Mouse (Mus musculus) cerebellum, postnatal 10 days (tissue): ENCODE data around the gene Dph6.
"Not testable (repeated sequence)": the region's sequence is repeated elsewhere in the genome, so short reads cannot be mapped to it uniquely, and the experiment has no call there.

ENCODE experiments used
- DNase-seq, 2 experiments: peaks; one replicate each; pipeline ENCODE4 v3.0.0; 2021; ENCODE audit warnings: mixed read lengths in 2 of 2

Gene Dph6

DNA sequence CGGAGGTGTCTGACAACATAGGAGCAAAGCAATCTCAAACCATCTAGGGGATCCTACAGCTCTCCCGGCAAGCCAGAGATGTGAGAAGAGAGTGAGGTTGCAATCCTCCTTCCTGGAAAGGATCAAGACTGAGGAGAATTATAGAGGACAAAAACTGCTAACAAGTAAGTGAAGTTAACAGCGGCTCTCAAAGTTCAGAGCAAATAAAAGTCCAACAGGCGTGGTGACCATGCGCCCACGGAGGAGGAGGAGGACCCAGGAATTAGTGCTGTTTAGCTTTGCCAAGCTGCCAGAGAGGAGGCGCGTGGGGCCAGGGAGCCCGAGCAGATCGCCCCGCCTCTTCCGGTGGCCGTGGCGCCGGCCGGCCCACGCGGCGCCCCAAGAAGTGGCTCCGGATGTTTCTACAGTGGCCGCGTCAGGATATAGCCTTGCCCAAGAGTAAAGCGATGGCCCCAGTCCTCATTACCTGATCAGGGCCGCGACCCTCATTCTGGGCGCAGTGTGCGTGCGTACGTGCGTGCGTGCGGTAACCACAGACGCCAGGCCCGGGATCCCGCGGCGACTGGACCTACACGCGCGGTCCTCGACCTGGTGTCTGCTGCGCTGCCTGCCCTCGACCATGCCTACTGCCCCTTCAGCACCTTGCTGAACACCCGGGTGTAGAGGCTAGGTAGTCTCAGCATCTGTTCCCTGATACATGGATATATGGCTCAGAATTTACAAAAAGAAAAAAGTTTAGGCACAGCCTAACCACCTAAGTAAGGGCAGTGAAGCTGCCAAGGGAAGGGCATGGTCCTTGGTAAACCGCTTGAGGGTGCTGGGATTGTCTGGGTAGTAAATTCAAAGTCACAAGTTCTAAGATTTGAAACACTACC, at the start of gene Dph6:
Gene Dph6 (minus strand): TSS at position 600 of the 875 bp plus-strand sequence.
- peak; percentile 93 to 94 for DNase-seq

DNA sequence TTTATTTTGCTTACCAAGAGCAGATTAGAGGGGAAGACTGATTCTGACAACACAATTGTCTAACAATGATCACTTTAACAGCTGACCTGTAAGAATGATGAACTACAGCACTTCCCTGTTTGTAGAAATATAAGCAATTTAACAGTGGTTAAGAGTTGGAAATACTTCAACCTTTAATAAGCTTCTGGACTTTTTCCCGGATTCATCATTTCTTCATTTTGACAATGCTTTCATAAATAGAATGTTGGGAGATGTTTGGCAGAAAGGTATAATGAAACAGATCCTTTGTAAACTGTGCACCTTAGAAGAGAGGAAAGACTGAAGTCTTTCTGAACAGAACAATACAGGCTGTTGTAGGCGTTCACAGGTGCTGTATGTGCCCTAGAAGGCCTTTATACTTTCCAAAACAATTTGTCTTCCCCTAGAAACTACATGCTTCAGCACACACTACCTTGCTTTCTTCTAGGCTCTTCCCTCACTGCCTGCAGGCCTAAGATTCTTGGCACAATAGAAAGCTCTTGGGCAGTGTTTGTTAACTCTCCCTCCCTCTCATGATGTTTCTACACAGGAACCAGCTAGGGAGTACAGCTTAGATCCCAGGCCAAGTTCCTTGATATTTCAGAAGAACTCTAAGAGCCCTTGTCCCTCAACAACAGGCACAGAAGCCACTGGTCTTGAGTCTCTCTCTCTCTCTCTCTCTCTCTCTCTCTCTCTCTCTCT, 46.4 kb upstream of the Dph6 start:
- no peak for DNase-seq

DNA sequence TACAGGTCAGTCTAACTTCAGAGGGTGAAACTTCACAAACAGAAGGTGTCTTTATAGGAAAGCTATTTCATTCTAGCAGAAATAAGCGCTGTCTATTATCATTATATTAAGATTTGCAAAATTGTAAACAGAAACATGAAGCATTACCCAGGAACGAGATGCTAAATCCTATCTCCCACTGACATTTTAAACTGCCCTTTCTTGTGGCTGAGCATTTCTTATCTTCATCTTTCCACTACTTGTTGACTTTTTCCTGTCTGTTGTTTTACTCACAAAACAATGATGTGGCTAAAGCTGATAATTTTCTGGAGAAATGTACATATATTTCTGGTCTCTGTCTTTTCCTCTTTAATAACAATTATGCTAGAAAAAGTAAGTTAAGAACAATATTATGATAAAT, 36.8 kb upstream of the Dph6 start:
- DNase-seq = no peak

DNA sequence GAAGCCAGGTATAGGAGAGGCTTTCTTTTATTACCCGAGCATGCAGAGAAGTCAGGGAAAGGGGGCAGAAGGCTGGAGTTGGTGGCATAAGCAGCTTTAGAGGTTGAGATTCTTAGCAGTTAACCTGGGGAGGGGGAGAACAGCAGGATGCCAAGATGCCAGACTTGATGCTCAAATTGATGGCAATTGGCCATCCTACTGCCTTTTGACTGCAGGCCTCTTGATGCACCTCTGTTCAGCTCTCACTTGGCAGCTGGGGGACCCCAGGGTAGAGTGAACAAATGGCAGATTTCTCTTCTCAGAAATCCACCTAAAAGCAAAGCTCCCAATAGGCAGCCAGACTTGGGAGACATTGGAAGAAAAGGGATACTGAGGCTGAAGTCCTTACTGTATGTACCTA, 32.7 kb upstream of the Dph6 start:
- DNase-seq = peak; percentile 53 to 55

DNA sequence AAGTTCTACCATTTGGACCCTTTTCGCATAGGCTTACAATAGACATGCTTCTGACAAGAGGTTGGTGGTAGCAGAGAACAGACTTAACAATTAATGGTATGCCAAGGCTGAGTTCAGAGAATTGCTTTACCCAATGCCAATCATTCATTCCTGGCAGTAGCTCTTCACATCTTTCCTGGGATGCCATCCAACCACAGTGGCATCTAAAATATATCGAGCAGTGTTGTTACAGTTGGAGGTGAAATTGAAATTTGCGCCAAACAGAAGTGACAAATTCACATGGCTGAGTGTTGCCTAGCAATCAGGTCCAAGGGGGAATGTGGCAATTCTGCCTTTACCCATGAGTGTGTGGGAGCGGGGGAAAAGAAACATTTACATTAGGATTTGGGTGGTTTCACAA, 32.3 kb upstream of the Dph6 start:
- DNase-seq = peak; percentile 53 to 59

DNA sequence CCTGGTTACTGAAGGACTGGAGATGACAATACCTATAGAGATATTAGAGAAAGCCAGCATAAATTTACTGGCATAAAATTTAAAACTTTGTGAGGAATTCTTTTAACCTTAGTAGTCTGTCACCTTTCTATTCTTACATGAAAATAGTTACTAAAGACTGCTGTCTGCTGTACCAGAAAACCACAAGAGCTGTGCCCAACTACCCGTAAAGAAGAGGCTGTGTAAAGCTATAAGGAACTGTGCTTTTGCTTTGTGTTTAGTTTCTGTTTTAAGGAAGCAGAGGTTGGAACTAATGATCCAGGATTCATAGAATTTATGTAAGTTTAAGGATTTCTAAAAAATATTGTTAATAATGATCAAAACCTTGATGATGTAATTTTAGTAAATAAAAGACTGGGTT, 19.1 kb upstream of the Dph6 start:
- DNase-seq = no peak

DNA sequence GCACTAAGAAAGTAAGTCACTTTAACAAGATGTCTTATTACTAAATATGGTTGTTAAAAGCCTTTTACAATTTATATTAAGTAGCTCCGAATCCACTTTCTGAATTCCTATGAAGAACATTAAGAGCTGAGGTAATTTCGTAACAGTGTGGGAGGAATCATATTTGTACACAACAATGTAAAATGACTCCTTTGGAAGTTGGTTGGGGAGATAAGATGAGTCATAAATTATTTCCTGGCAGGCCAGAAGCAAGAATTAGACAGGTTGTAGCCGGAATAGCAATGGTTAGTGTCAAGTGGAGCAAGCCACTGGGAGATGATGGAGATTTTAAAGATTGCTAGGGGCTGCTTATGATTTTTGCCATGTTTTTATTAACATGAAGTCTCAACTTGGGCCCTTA, 16.2 kb upstream of the Dph6 start:
- DNase-seq = no peak

DNA sequence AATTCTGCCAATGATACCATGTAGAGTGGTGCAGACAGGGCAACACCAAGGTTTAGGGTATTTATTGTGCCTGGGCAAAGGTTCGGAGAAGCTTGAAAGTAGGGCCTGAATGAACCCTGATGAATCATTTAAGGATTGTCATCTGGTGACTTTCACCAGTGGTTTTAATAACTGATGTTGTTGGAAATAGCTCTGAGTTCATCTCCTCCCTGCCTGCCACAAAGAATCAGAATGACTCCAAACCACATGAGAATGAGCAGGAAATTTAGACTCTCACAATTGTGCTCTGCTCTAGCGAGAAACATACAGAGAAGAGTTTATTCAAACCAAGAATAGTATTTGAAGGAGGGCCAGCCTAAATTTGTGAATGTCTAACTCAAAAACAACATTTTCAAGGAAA, 4.2 kb upstream of the Dph6 start:
- no peak for DNase-seq

DNA sequence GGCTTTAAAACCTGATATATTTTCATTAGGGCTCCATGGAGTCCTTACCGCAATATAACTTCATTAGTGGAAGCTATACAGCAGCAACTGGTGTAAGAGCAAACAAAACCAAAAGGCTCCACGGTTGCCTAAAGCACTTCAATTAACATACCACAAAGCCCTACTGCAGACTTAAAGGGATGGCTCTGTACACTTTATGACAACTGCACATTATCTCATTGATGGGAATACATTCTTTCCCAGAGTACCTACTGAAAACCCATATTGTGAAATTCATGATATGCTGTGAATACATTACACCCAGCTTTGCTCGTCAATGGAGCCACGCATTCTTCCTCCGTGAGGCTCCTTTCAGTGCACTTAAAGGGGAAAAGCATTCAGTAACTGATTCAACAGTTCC, 8.5 kb downstream of the Dph6 start:
- no peak for DNase-seq

DNA sequence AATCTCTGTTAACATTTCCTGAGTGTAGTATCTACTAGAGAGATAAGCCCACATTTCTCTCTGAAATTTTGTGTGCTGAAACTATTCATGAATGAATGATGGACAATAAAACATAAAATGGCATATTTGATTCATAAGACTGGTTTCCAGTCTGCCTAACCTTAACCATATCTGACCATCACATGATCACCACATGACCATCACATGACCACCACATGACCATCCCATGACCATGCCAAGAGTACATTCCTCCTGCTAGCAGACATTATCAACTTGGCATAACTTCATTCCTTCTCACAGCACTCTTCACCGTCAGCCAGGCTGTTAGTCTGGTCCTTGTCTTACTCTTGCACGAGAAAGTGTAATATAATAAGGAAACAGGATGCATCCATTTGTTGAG, 10.9 kb downstream of the Dph6 start:
- DNase-seq = no peak

DNA sequence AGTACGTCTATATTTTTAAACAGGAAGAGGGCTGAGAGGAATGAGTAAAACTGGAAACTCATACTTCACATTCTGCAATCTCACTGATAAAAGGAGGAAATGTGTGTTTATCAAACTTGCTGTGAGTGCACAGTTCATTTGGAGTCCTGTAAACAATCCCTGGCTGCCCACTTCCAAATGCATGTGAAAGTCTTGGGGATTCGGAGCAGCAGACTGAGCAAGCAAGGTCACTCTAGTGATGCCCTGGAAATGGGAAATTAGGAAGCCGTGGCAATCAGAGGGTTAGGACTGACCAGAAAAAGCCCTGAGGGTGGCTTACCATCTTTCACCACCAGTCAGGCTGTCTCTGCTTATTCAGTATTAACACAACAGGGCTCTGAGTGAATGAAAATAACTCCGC, 30.1 kb downstream of the Dph6 start:
- peak; percentile 5 to 12 for DNase-seq

DNA sequence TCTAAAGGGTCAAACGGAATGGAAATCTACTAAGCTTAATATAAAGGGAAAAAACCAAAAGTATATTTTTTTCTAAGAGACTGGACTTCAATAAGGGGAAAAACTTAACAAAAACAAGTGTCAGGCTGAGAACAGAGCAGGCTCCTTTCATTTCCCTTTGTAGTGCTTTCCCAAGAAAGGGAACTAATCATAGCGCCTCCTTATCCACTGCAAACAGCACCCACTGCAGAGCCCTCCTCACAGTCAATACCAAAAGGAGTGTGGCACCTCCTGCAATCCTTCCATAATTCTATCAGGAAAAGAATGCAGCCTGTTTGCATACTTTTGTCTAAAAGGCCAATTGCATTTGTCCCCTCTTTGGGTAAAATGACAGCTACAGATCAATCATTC, 32.2 kb downstream of the Dph6 start:
- DNase-seq = peak in 1 of 2 experiments; percentile 19

DNA sequence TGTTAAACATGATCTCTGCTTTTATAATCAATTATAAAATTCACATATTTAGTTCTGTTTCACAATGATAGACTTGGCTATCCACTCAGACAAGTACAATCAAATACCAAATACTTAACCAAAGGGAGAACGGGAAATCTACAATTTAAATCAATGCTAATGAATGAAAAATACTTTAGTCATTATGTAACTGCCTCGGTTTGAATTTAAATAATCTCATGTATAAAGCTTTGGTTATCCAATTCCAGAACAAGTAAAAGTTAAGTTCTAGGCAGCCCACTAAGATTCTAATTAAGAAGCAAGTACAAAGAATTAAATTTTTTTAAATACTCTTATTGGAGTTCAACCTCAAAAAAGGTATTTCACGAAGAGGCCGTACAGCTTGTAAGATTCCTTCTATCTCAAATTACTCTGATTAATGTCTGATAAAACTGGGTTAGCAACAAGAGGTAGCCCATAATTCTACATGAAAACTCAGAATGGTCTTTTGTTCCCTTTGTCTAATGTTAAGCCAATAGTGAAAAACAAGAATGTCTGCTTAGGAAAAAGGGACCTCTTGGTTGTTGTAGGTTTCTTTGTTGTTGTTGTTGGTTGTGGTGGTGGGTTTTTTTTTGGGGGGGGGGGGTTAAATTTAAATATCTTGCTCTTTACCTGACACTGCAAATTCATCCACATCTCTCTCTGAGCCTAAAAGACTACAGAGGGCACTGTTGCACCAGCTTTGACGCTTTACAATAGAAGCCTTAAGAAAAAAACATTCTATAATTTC, 32.8 kb downstream of the Dph6 start:
- DNase-seq = peak; percentile 53 to 62

DNA sequence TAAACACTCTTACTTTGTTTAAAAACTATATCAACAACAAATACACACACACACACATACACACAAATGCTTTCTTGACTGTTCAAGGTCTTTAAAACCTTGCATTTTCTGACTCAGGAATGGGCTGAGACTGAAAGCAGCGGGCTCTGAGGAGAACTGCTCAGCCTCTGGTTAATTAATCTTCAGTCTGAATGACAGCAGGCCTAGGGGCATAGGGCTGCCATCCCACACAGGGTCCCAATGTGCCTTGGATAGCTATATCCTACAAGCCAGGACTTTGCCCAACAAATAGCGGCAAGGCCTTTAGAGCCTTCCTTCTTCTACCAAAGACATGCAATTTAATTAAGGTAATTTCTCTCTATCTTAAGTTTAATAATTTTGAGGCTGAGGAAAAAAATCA, 43.2 kb downstream of the Dph6 start:
- DNase-seq = no peak

DNA sequence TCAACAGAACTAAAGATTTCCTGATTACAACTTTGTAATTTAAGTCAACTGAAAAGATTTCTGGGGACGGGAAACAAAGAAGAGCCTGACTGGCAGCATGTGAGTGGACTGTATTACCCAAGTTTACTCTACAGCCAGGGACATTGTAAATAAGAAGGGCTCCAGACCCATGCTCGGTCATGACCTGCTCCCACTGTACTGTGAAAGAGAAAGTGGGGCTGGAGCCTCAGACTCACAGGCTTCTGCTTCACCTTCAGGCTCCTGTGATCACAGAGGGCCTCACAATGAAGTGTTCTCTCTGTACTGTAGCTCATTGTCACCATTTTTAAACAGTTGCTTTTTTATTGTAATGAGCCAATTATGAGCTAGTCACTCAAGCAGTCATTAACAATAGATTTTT, 44.7 kb downstream of the Dph6 start:
- DNase-seq = no peak

DNA sequence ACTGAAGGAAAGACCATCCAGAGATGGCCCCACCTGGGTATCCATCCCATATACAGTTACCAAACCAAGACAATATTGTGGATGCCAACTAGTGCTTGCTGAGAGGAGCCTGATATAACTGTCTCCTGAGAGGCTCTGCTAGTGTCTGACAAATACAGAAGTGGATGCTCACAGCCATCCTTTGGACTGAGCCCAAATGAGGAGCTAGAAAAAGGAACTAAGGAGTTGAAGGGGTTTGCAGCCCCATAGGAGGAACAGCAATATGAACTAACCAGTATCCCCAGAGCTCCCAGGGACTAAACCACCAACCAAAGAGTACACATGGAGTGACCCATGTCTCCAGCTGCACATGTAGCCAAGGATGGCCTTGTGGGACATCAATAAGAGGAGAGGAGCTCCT, 49.6 kb downstream of the Dph6 start:
- not testable (repeated sequence) for DNase-seq

DNA sequence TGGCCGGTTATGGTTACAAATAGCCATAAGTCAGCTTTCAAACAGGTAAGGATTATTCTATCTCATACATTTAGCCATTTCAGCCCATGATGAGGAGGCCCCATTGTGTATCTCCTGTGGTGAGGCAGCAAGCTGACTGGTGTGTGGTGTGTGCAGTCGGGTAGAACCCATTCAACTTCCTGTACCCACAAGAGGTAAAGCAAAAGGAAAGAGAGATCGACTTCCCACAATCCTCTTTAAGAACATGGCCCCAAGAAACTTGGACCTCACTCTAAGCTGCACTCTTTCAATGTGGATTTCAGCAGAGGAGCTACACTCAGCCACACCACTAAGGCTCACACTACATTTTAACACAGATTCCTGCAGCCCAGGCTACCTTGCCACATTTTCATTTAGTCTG, 53.6 kb downstream of the Dph6 start:
- DNase-seq = no peak

DNA sequence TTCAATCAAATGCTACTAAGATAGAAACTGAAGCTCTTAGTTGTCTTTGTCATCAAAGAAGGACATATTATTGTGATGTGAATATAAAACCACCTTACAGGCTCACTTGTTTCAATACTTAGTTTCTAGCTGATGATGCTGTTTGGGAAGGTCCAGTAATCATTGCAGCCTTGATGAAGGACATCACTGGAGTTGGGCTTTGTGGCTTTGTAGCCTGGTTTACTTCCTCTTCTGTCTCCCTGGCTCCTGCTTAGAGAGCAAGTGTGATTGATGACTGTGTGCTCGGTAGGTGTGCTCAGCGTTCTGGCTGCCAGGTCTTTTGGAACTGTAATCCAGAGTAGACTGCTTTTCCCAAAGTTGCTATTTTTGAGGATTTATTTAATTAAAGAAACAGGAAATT, 55.0 kb downstream of the Dph6 start:
- DNase-seq = no peak

DNA sequence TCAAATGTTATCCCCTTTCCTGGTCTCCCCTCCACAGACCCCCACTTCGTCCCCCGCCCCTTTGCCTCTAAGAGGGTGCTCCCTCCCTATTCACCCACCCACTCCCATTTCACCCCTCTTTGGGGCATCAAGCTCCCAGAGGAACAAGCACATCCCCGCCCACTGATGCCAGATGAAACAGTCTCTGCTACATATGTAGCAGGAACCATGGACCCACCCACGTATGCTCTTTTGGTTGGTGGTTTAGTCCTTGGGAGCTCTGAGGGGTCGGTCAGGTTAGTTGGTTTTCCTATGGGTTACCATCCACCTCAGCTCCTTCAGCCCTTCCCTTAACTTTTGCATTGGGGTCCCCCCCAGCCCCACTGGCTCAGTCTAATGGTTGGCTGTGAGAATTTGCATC, 61.4 kb downstream of the Dph6 start:
- DNase-seq = no peak

DNA sequence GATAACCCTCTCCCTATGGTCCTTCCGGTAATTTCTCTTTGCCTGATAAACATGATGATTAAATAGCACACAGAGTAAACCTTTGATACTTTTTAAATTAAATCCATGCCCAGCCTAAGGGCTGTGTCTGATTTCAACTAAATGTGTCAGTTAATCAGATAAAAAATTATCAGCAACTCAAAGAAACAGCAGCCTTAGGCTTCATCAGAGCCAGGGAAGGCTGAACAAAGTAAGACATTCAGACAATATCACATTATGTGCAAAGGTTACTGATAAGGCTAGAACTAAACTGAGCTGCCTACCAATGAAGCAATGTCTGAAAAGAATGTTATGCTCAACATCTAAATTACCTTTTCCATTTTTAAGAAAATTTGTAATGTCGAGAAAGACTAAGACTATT, 74.0 kb downstream of the Dph6 start:
- no peak for DNase-seq

DNA sequence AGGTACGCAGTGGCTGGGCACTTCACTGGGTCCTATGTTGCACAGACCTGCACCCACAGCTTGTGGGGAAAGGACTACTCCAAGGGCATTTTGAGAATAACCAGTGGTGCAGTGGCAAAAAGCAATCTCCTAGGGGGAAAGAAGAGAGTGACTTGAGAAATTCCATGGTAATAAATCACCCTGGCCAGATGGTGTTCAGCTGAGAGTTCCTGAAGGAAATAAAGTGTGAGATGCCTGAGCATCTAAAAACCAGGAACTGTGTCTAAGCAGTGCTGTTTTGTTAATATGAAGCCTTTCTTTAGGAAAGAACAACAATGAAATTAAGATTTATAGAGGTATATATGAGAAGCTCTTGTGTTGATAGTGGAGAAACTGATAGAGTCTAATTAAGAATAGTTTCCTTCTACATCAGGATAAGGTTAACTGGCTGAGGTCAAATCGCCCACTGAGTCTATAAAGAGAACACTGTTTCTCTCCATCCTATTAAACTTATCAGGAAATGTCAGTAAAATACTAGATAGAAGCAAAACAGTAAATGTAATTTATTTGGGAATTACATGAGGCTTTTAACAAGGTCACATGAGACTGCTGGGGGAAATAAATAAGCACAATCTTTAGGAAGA, 111.7 kb downstream of the Dph6 start:
- DNase-seq = no peak

DNA sequence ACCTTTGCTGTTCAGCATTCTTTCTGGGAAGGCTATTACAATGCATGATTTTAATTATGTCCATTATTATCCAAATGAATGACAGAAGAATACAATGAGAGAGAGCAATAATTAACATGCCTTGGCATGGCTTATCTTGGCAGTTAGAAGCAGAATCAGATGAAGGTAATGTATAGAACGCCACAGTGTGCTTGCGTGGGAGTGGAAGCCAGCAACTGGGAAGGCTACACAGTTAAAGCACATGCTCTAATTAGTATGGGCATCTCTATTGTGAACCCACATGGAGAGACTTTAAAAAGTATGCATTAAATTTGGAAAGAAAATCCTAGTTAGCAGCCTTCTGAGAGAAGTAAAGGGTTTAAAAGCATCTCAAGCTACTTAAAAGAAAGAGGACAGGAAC, 112.4 kb downstream of the Dph6 start:
- no peak for DNase-seq

DNA sequence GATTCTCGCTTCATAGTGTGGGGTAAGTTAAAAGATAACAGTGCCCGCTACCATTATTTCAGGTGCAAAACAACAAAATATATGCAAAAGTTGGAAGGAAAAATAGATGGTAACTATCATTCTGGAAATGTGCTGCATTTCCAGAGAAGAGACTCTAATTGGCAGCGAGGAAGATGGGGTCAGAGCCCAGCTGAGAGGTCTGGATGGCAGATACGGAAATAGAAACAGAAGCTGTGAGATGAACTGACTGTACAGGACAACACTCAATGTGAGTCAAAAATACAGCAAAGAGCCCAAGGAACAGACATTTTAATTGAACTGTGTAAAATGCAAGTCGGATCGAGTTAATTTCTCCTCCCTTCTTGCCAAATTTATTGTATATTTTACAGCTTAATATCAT, 114.3 kb downstream of the Dph6 start:
- DNase-seq = peak; percentile 15 to 26
